Mouse (Mus musculus) kidney, adult 8-10 months (tissue): ENCODE results near the gene Gm21095.
"Not testable (repeated sequence)": the region's sequence is repeated elsewhere in the genome, so short reads cannot be mapped to it uniquely, and the experiment has no call there.

Experiments
- DNase-seq, 2 experiments: peaks; one replicate each; pipeline ENCODE4 v3.0.0; 2022

The Gm21095 gene

DNA sequence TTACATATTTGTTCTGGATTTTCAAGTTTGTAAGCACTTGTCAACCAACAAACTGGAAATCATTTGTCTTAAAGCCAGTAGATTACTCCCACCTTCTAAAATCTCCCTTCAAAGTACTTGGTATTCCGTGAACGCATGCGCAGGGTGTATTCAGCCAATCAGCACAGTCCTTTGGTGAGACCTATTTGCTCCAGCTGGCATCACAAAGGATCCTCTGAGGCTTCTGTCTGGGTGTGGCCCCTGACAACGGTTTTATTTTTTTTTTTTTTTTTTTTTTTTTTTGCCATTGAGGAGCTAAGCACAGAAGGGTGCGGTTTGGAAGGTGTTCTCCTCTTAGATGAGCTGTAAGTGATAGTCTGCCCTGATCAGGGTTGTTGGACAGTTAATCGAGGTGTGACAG is at the start of gene Gm21095:
TSS of gene Gm21095 (plus strand) at position 301 of the 400 bp plus-strand sequence.
- DNase-seq = not testable (repeated sequence)
